Mouse (Mus musculus): Measurements from ENCODE around the gene Xpnpep3. TPM values are rescaled to one million over a fixed set of nuclear protein-coding genes. Genes with fewer than 3 reads are reported as not detected.
"Not testable (repeated sequence)": the region's sequence is repeated elsewhere in the genome, so short reads cannot be mapped to it uniquely, and the experiment has no call there.

Gene Xpnpep3
- polyA plus RNA-seq, 1 experiment, result 2.9 TPM

- DNase-seq (ENCODE audit: low read depth, low spot score), result no peak
- 43% methylated on average over 8 of the region's 8 CpGs for WGBS
Observed at GRCm38 (mm10) chr15:81394211-81394915, 5.6 kb upstream of the Xpnpep3 start.

- no peak for DNase-seq (ENCODE audit: low read depth, low spot score)
Observed at GRCm38 (mm10) chr15:81398189-81398588, 1.7 kb upstream of the Xpnpep3 start.

- WGBS, result under 1% methylated on average over 21 of the region's 21 CpGs
- no peak for DNase-seq (ENCODE audit: low read depth, low spot score)
Observed at GRCm38 (mm10) chr15:81399297-81399637, 671 bp upstream of the Xpnpep3 start.

- DNase-seq (ENCODE audit: low read depth, low spot score), result no peak
- 79% methylated on average over 3 of the region's 3 CpGs for WGBS
Observed at GRCm38 (mm10) chr15:81405008-81405407, 5.1 kb downstream of the Xpnpep3 start.

- no peak for DNase-seq (ENCODE audit: low read depth, low spot score)
- WGBS, result 100% methylated on average over 1 of the region's 1 CpGs
Observed at GRCm38 (mm10) chr15:81408199-81408598, 8.3 kb downstream of the Xpnpep3 start, which contains the start of gene Dnajb7. Dnajb7 (minus strand) TSS chr15:81408299.

- WGBS, result 3% methylated on average over 22 of the region's 22 CpGs
- DNase-seq (ENCODE audit: low read depth, low spot score), result not testable (repeated sequence)
Observed at GRCm38 (mm10) chr15:81416763-81417310, 16.9 kb downstream of the Xpnpep3 start.

- DNase-seq (ENCODE audit: low read depth, low spot score), result no peak
- WGBS, result 70% methylated on average over 4 of the region's 4 CpGs
Observed at GRCm38 (mm10) chr15:81418065-81418464, 18.1 kb downstream of the Xpnpep3 start.

- 18% methylated on average over 1 of the region's 1 CpGs for WGBS
- DNase-seq (ENCODE audit: low read depth, low spot score), result peak; percentile 82
Observed at GRCm38 (mm10) chr15:81421454-81421853, 21.5 kb downstream of the Xpnpep3 start.

- DNase-seq (ENCODE audit: low read depth, low spot score), result no peak
- 13% methylated on average over 7 of the region's 7 CpGs for WGBS
Observed at GRCm38 (mm10) chr15:81422156-81422681, 22.3 kb downstream of the Xpnpep3 start.

GRCm38 (mm10) chr15:81425311-81425710 is 25.4 kb downstream of the Xpnpep3 start:
- WGBS, result 90% methylated on average over 3 of the region's 3 CpGs
- no peak for DNase-seq (ENCODE audit: low read depth, low spot score)

- WGBS, result 68% methylated on average over 2 of the region's 2 CpGs
- DNase-seq (ENCODE audit: low read depth, low spot score), result no peak
Observed at GRCm38 (mm10) chr15:81427947-81428346, 28.0 kb downstream of the Xpnpep3 start.

- DNase-seq (ENCODE audit: low read depth, low spot score), result no peak
- WGBS, result 45% methylated on average over 1 of the region's 1 CpGs
Observed at GRCm38 (mm10) chr15:81431195-81431594, 31.3 kb downstream of the Xpnpep3 start.

GRCm38 (mm10) chr15:81438345-81438744 is 38.4 kb downstream of the Xpnpep3 start:
- no peak for DNase-seq (ENCODE audit: low read depth, low spot score)
- 90% methylated on average over 1 of the region's 1 CpGs for WGBS

- no peak for DNase-seq (ENCODE audit: low read depth, low spot score)
Observed at GRCm38 (mm10) chr15:81439236-81439635, 39.3 kb downstream of the Xpnpep3 start.

GRCm38 (mm10) chr15:81448463-81448862 is 48.5 kb downstream of the Xpnpep3 start:
- peak; percentile 27 for DNase-seq (ENCODE audit: low read depth, low spot score)

GRCm38 (mm10) chr15:81461523-81461922 is 61.6 kb downstream of the Xpnpep3 start:
- 85% methylated on average over 7 of the region's 7 CpGs for WGBS
- no peak for DNase-seq (ENCODE audit: low read depth, low spot score)

More at GRCm38 (mm10) chr15:81448463-81448862, 48.5 kb downstream of the Xpnpep3 start:
- 32% methylated on average over 3 of the region's 3 CpGs for WGBS

GRCm38 (mm10) chr15:81465016-81465660 is 65.2 kb downstream of the Xpnpep3 start:
- 78% methylated on average over 12 of the region's 12 CpGs for WGBS
- DNase-seq (ENCODE audit: low read depth, low spot score), result no peak

GRCm38 (mm10) chr15:81465901-81466737 is 66.2 kb downstream of the Xpnpep3 start, which contains the start of gene Rbx1:
Rbx1 (plus strand) TSS chr15:81466296.
- peak; percentile 89 for DNase-seq (ENCODE audit: low read depth, low spot score)
- WGBS, result under 1% methylated on average over 61 of the region's 62 CpGs

- no peak for DNase-seq (ENCODE audit: low read depth, low spot score)
- 1% methylated on average over 15 of the region's 15 CpGs for WGBS
Observed at GRCm38 (mm10) chr15:81466738-81467113, 66.8 kb downstream of the Xpnpep3 start.

- no peak for DNase-seq (ENCODE audit: low read depth, low spot score)
- 84% methylated on average over 8 of the region's 8 CpGs for WGBS
Observed at GRCm38 (mm10) chr15:81470735-81471134, 70.8 kb downstream of the Xpnpep3 start.
